Mouse (Mus musculus): ENCODE data around the gene Fam196b.

Gene Fam196b

DNA sequence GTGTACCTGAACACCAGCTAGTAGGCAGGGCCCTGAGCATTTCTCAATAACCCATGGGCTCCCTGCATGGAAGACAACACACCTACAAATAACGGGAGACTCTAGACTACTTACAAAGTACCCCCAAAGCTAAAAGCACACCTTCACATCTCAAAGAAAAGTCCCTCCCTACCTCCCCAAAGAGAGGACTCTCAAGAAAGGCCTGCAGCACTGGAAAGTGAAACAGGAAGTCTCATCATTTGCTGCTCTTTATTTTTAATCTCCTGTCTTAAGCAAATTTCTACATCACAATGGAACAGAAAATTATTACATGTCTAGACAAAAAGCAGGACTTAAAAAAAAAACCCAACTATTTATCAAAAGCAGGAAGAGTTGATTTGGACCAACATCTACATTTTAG is 90.7 kb downstream of the Fam196b start:
- DNase-seq (ENCODE audit: low read depth, low spot score): no peak

DNA sequence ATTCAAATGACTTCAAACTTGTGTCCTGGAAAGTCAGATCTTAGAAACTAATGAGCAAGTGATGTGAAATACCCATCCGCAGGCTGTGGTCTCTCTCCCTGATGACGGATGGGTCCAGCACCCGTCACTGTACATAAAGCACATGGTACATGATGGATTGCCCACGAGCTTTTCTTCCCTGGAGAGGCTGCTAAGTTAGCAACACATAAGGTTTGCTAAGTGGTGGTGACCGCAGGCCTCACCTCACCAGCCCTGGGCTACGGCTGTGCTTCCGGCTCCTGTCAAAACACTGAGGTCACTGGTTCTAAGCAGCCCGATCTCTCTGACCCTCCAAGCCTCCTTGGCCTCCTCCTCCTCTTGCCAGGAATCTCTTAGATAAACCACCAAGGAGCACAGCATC is 91.7 kb downstream of the Fam196b start:
- DNase-seq (ENCODE audit: low read depth, low spot score): no peak

DNA sequence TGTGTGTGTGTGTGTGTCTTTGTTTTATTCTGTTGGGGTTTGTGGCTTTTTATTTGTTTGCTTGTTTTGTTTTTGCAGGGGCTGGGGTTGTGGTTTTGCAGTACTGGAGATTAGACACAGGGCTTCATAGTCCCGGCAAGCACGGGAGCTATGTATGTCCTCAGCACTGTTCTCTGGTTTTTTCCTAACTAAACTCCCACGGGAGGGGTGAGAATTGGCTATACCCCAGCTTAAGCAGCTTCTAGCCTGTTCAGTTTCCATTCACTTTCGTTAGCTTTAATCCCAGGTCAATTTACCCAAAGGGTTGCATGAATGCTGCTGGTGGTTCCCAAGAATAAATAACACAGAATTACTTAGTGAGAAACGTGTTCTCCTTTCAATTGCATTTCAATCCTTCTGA is 92.2 kb downstream of the Fam196b start:
- no peak for DNase-seq (ENCODE audit: low read depth, low spot score)

DNA sequence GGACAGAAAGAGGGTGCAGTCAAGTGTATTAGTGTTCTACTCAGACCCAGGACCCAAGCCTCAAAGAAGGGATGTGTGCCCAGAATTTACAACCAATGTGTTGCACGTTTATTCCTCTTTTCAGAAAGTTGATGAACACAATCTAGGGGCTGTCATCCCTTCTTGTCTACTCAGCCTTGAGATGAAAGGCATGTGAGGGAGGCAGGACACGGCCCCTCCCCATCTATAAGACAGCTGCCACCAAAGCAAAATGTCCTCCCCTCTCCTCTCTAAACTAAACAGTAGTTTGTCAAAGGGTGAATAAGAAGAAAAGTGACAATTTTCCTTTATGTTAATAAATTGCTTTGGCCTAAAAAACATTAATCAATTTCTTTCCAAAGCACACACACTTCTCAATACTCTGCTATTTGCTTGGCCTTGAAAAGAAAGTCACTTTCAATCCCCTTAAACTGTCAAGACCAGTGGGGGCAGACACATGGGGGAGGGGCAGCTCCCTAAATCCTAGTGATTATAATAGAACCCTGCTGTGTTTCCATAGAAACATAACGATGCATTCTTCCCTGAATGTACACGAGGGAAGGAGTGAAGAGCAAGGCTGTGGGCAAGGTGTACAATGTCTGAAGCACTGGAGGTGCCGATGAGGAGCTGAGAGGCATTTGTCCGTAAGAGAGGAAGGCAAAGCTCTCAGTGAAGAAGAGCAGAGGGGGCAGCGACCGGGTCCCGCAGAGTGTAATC is 101.4 kb downstream of the Fam196b start:
- DNase-seq (ENCODE audit: low read depth, low spot score): peak; percentile 30

DNA sequence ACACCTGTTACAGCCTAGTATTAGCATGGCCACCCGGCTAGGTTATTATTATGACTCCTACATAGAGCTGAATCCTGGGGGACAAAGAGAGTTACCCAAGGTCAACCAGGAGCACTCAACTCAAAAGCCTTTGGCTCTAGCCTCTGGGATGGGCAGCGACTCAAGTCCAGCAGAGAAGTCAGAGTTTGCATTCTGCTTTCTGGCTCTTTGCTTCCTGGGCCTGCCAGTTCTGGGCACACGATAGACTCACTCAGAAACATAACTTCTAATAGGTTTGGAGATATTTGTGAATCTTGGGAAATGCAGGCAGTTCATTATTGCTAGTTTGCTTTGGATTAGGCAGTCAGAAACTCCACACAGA is 102.0 kb downstream of the Fam196b start:
- DNase-seq (ENCODE audit: low read depth, low spot score): no peak

DNA sequence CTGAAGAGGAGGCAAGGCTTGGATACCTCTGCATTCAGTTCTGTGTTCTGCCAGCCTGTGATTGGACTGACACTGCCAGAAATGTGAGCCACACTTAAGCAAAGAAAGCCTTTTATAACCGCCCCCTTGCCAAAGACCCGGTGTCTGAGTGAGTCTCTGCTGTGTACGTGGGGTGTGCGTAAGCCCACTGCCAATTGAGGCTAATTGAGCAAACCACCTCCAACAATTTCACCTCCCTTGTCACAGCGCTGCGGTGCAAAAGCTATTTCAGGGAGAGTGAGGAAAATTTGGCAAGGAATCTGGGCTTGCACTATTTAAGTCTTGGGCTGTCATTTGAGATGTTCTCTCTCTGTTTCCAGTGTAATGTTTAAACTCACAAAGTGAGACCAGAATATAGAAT is 106.4 kb downstream of the Fam196b start:
- no peak for DNase-seq (ENCODE audit: low read depth, low spot score)

DNA sequence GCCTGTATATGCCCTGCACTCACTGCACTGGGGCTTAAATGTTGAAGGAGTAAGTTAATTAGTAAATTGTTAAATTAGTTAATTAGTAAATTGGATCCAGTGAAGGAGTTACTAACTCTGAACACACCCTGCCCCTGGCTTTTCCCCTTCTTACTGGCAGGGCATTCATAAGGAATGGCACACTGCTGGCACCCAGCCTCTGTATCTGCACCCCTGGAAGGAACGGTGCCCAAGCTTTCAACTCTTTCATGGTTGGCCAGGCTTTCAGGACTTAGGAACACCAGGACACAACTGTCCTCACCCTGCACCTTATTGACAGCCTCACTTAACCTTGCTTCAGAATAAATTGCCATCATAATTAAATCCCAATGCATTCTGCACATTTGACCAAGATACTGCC is 109.9 kb downstream of the Fam196b start:
- DNase-seq (ENCODE audit: low read depth, low spot score): no peak

DNA sequence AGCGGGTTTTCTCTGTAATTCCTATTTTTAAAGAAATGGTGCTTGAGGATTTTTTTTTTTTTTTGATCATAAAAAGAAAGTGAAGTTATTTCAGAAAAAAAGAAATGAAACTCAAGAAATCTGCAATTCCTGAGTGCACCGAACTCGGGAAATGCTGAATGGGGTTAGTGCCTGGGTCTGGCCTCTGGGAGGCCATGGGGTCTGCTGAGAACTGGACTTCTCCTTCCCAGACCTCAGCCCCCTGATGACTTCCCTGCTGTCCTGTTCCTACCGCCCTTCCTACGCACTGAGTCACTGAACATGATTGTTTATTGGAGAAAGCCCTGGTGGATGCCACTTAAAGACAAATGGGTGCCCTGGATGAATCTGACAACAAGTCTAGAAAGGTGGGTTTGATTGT is 112.6 kb downstream of the Fam196b start:
- no peak for DNase-seq (ENCODE audit: low read depth, low spot score)

DNA sequence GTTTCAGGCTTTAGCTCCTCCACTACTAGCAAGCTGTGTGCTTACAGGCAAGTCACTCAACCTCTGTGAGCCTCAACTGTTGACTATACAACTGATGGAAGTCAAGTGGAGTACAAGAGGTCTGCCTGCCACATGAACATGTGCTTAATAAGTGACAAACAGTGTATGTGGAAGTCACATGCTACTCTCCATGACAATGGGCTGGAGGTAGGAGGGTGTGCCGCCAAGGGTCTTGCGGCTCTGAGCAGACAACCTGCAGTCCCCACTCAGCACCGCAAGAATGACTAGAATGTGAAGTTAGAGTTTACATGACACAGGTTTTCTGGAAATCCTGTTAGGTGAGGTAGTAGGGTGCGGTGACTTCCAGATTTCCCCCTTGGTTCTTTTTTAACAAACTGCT is 116.3 kb downstream of the Fam196b start:
- peak; percentile 88 for DNase-seq (ENCODE audit: low read depth, low spot score)

DNA sequence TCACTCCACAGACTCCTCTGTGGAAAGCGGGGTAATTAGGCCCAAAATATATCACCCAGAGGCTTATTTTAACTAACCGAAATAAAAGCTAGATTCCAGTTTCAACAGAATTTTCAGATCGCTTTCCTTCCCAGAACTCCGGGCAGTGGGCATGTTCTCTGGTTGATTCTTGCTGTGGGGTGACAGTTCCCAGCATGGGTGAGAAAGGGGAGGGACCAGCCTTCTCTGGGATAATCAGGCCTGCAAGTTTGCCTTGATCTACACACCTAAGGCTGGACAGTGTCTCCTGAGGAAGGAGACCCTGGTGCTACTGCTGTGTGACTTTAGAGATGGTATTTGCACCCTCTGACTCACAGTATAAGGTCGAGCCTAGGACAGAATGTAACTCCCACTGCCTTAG is 116.7 kb downstream of the Fam196b start:
- DNase-seq (ENCODE audit: low read depth, low spot score): peak; percentile 34

DNA sequence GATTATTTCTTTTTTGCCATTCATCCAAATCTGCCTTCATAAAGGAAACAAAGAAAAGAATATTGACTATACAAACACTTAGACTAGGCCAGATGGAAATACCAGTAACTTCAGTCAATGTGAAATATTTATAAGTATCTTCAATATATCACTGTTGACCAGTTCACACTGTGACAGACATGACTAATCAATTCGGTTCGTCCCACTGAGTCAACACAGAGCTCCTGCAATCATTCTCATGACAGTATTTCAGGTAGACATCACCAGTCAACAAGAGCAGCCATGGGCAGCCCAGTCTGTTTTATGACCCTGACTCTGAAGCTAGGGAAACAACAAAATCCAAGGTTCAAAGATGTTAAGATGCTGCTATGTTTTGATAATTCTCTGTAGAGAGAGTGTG is 117.4 kb downstream of the Fam196b start:
- no peak for DNase-seq (ENCODE audit: low read depth, low spot score)

DNA sequence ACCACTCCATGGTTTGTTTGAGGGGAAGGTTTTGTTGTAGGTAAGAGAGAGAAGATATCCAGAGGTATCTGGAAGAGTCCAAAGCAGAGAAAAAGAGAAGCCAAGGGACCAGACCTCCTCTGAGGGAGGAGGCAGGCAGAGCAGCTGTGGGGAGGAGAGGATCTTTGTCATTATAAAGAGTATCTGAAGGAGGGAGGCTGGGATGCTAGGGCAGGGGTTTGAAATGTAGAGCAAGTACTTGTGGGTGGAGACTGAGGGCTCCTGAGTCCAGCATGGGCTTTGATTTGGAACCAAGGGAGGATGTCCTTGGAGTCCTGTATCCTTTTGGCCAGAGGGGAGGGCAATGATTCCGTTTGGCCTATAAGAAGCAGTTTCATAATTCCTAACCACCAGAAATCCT is 122.8 kb downstream of the Fam196b start:
- DNase-seq (ENCODE audit: low read depth, low spot score): peak; percentile 69

DNA sequence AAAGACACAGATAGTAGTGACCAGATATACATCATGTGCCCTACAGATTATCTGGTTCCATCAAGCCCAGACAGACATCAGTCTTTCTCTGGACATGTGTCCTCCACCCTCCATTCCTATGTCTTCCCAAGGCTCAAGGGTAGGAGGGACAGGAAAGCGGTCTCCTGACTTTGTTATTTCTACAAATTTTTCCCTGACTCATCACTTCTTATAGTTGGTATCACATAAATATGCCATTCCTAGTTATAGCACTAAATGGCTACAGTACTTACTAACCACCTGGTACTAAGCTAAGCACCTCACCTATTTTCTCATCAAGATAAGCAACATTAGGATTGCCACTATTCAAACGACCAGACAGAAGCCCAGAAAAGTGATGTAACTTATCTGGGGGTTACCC is 123.8 kb downstream of the Fam196b start:
- no peak for DNase-seq (ENCODE audit: low read depth, low spot score)

DNA sequence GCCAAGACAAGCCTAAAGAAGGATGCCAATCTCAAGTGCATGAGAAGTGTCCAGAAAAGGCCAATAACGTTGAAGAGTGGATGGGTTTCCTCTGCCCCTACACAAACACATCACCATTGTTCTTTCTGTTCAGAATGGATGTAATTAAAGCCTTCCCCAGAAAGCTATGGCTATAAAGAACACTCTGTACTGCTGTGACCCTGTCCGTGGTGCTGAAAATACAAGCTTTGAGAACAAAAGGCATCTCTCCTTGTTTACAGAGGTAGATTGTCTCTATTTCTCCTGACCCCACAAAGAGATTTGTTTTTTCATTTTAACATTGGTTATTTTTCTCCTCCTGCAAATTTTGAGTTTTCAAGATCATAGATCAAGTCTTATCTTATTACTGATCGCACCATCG is 133.3 kb downstream of the Fam196b start:
- peak; percentile 64 for DNase-seq (ENCODE audit: low read depth, low spot score)

DNA sequence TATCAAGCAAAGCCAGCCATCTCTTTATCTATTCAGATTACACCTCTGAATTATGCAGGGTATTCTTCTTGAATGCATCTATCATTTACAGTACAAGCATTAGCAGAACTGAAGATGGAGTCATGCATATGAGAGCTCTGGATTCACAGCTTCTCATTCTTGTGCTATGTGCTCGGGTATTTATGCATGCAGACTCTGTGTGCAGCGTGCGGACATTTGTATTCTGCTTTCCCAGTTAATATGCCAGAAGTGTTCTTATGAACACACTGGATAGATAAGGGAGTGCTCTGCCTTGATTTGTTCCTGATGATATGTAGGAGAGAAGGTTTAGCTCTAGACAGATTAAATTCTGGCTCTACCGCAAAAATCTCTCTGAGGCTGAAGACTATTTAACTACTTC is 135.3 kb downstream of the Fam196b start:
- no peak for DNase-seq (ENCODE audit: low read depth, low spot score)

DNA sequence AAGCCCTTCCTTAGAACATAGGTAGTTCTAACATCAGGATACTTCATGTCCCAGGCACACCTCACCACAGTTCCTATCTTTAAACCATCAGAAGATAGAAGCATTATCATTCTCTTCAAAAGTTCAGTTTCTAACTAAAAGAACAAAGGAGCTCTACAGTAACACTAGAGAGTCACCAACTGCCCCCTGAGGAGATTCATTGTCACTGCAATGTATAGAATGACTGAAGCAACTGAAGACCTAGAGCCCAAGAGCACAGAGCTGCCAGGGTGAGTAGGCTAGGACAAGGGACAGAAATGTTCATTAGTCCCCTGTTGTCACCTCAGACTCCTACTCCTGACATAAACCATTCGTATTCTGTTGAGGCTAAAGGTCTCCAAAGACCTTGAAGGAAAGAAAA is 152.4 kb downstream of the Fam196b start:
- peak; percentile 25 for DNase-seq (ENCODE audit: low read depth, low spot score)

DNA sequence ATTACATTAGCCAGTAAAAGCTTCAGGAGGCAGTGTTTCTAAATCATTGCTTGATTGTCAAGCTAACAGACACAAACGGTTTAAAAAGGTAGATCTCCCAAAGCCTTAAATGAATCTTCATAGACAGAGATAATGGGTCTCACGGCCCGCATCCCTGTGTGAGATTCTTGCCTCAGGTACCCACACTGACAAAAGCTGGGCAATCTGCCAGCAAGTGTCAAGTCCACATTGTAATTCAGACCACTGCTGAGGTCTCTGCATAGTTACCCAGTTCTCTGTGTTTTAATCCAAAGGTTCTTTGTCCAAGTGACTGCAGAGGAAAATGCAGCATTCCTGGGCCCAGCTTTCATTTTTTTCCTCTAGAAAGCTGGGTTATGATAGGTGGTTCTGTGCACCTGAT is 153.9 kb downstream of the Fam196b start:
- peak; percentile 11 for DNase-seq (ENCODE audit: low read depth, low spot score)

DNA sequence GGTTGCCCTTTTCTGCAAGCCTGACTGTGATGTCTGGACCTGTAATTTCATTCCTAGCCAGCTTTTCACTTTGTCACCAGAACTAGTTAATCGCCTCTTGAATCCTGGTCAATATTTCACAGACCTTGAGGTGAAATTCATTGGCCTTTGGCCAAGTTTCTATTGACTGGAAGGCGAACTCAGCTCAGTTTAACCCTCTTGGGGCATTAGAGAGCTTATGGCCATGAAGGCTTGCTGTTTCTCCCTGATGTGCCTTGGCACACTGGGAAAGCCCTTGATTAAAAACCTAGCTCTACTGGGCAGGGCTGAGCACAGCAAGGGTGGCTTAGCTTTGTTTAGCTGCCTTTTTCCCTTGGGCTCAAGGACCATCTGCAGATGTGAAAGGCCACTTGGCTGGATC is 155.2 kb downstream of the Fam196b start:
- DNase-seq (ENCODE audit: low read depth, low spot score): no peak
